Mouse (Mus musculus): ENCODE measurements at regions not wholly inside any gene's neighbourhood (a gene's known extent, or its start where the extent isn't known, plus 50 kb on each side); places are given as distances from the start of the nearest gene placed in this dataset.

- DNase-seq (ENCODE audit: low spot score): peak; percentile 8
Measured at GRCm38 (mm10) chrX:33416321-33416720, 103.1 kb downstream of the Btbd35f12 start.

Measured in T-cell, adult 2 months (primary cell).